Mouse (Mus musculus): Measurements from ENCODE around the gene Frmd8. TPM values are rescaled to one million over a fixed set of nuclear protein-coding genes. Genes with fewer than 3 reads are reported as not detected.

The Frmd8 gene
- total and polyA plus RNA-seq, 2 experiments from 2014 or later: 8.5 to 10.3 TPM

DNA sequence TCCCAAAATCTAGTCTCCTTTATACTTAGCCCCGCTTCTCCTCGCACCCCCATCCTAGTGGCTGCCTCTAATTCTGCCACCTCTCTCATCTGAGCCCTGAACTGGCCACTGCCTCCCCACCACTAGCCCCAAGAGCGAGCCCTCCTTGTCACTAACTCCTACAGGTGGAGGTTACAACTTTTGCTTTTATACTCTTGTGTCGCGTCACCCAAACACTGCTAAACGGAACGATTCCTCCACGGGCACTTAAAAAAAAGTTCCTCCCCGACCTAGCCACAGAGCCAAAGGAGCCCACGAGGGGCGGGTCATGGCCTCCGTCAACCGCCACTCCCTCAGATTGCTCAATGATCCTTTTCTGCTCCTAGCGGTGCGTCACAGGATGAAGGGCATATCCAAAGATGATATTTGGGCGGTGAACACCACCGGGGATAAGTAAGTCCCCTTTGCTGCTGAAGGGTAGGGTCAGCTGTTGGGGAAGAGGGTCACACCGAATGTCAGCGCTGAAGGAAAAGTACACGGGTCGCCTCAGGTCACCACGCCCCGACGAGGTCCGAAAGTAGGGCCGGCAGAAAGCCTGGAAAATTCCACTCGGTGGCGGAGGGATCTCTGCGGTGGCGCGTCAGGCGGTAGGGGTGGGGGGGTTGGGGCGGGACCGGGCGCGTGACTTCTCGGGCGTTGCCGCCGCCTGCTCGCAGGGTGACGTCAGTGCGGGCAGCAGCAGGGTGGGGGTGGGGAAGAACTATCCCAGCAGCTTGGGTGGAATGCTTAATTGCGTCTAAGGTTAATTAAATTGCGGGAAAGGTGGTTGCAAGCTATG lies 29.5 kb downstream of the Frmd8 start:
- no peaks in the 10 kb centered on the region for H3K27me3 ChIP-seq (ENCODE audit: insufficient read depth, low read length)
- ATAC-seq (peak; percentile 66), DNase-seq (peak; percentile 96)
- H3K4me3 ChIP-seq (ENCODE audit: low read depth, low read length): peak overlapping the region; percentile 32
- H3K4me2 ChIP-seq (ENCODE audit: low read depth): peak overlapping the region; percentile 63
- 6% methylated on average over 45 of the region's 45 CpGs for WGBS
- no peaks in the 10 kb centered on the region for H3K9me3 ChIP-seq (ENCODE audit: low read length)
- peaks cover 30% of the 10 kb centered on the region for H3K4me1 ChIP-seq (ENCODE audit: insufficient read depth)
- no peaks in the 10 kb centered on the region for H3K36me3 ChIP-seq (ENCODE audit: insufficient read depth)
- peak; percentile 53 for TF ChIP-seq CTCF (IDR thresholded peaks at IDR 0.05; ENCODE audit: low read depth)
- peak overlapping the region; percentile 99 for H3K27ac ChIP-seq (ENCODE audit: low read depth, low read length)
- H3K9ac ChIP-seq: peak overlapping the region; percentile 62

DNA sequence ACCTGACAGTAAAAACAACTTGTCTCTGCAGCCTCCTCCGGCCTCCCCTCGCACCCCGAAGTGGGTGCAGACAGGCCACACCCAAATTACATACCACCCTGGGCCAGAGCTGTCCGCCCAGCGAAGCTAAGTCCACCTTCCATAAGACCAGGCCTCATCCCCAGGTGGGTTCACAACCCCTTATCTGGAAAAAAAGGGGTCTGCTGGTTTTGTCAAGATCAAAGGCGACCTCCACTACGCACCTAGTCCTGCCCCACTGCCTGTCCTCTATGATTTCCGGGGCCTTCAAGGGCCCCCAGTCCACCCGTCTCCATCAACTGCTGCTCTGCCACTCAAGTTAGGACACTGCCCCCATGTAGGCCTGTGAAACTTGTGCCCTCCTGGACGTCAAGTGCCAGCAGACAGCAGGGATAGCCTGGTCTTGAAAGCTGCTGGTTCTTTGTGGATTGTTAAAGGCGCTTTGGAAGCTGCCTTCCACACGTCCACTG lies 30.2 kb downstream of the Frmd8 start:
- ATAC-seq: no peak

DNA sequence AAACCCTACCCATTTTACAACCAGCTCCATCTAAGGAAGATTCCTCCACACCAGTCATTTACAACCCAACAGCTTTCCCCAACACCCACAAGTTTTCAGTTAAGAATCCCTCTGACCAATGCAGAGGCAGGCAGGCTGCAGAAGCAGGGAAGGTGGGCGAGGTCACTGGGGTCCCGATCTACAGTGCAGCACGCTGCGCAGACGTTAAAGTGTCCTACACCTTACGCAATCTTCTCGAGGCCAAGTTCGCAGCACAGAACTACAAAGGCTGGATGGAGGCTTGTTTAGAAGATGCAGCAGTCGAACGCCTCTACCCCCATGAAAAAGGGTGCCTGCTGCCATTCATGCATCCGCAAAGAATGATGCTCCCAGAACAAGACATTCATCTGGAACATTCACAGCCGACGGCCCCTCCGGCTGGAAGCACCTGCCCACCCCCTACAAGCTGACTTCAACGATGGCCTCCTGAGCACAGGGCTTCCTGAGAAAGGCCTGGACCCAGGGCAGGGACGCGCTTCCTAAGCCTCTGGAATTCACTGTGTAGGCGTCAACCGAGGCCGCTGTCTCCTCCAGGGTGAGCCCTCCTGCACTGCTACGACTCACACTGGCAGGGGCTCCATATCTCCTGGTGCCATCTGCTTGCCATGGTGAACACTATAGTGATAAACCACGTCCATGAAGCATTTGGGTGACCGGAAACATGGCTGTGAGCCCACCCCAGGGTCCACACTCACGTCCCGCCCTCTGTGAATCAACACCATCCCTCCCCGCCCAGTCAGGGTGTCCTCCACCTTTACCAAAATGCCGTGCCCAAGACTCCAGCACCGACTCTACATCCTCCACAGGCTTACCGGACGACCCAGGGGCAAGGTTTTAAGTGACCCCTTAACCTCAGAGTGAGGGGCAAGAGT lies 31.0 kb downstream of the Frmd8 start:
- no peaks in the 10 kb centered on the region for H3K36me3 ChIP-seq (ENCODE audit: insufficient read depth)
- ATAC-seq (no peak), DNase-seq (no peak)
- 0 out of 2 replicates have a peak overlapping the region, but pooled peaks have one; percentile 48 for H3K9ac ChIP-seq
- H3K27ac ChIP-seq (ENCODE audit: low read depth, low read length): peak overlapping the region; percentile 99
- TF ChIP-seq CTCF (IDR thresholded peaks at IDR 0.05; ENCODE audit: low read depth): no peak
- H3K27me3 ChIP-seq (ENCODE audit: insufficient read depth, low read length): no peaks in the 10 kb centered on the region
- 88% methylated on average over 30 of the region's 30 CpGs for WGBS
- H3K4me3 ChIP-seq (ENCODE audit: low read depth, low read length): no peak overlapping the region
- H3K4me2 ChIP-seq (ENCODE audit: low read depth): peak overlapping the region; percentile 63
- no peaks in the 10 kb centered on the region for H3K9me3 ChIP-seq (ENCODE audit: low read length)
- H3K4me1 ChIP-seq (ENCODE audit: insufficient read depth): peaks cover 26% of the 10 kb centered on the region

More for the DNA sequence above, 30.2 kb downstream of the Frmd8 start:
- no peak for TF ChIP-seq CTCF (IDR thresholded peaks at IDR 0.05; ENCODE audit: low read depth)
- Histone ChIP-seq H3K36me3 (ENCODE audit: insufficient read depth) (no peaks in the 10 kb centered on the region), H3K9me3 (ENCODE audit: low read length) (no peaks in the 10 kb centered on the region), H3K4me1 (ENCODE audit: insufficient read depth) (peaks cover 30% of the 10 kb centered on the region), H3K4me3 (ENCODE audit: low read depth, low read length) (peak overlapping the region; percentile 32), H3K9ac (peak overlapping the region; percentile 48), H3K27me3 (ENCODE audit: insufficient read depth, low read length) (no peaks in the 10 kb centered on the region), H3K27ac (ENCODE audit: low read depth, low read length) (peak overlapping the region; percentile 99), H3K4me2 (ENCODE audit: low read depth) (peak overlapping the region; percentile 63)
- DNase-seq: no peak
- WGBS: 81% methylated on average over 12 of the region's 12 CpGs

DNA sequence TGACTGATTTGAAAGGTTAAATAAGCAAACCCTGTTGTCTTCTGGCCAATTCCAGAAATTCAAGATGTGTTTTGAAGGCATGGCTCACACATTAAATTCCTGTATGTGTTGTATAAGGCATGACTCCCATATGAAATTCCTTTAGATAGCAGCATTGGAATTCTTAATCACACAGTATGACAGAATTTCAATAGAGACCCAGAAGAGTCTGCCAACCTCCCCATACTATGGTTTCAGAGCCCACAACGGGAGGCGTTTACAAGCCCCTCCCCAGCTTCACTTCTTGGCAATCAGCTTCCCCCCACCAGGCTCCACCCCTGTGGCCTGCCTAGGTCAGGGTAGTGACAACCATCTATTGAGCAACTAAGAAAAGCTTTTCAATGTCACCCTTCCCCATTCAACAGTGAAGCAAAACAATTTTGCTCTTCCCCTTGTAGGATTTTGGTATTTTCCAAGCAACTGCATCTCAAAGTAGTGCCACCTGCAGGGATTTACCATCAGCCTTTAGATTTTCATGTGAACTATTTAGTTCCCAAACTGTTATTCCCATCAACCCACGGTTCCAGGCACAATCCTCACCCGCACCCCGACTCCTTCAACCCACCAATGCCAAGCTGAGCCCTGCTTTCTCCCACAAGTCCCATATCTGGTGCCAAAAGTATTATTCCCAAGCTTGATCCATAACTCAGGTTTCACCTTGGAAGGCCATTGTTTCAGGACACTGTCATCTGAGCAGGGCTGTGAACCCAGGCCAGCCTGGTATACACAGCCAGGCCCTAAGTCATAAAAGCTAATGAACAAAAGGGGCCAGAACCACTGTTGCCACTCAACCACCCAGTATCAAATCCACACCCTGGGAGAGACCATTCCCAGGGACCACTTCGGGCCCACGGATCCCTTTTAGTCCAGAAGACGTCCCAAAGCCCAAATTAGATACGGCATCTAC lies 32.0 kb downstream of the Frmd8 start:
- Histone ChIP-seq H3K4me1 (ENCODE audit: insufficient read depth) (peaks cover 23% of the 10 kb centered on the region), H3K9ac (no peak overlapping the region), H3K36me3 (ENCODE audit: insufficient read depth) (no peaks in the 10 kb centered on the region), H3K9me3 (ENCODE audit: low read length) (no peaks in the 10 kb centered on the region), H3K27ac (ENCODE audit: low read depth, low read length) (no peak overlapping the region), H3K27me3 (ENCODE audit: insufficient read depth, low read length) (no peaks in the 10 kb centered on the region), H3K4me3 (ENCODE audit: low read depth, low read length) (no peak overlapping the region), H3K4me2 (ENCODE audit: low read depth) (0 out of 2 replicates have a peak overlapping the region, but pooled peaks have one; percentile 8)
- no peak for TF ChIP-seq CTCF (IDR thresholded peaks at IDR 0.05; ENCODE audit: low read depth)
- 60% methylated on average over 9 of the region's 9 CpGs for WGBS
- no peak for DNase-seq
- no peak for ATAC-seq

DNA sequence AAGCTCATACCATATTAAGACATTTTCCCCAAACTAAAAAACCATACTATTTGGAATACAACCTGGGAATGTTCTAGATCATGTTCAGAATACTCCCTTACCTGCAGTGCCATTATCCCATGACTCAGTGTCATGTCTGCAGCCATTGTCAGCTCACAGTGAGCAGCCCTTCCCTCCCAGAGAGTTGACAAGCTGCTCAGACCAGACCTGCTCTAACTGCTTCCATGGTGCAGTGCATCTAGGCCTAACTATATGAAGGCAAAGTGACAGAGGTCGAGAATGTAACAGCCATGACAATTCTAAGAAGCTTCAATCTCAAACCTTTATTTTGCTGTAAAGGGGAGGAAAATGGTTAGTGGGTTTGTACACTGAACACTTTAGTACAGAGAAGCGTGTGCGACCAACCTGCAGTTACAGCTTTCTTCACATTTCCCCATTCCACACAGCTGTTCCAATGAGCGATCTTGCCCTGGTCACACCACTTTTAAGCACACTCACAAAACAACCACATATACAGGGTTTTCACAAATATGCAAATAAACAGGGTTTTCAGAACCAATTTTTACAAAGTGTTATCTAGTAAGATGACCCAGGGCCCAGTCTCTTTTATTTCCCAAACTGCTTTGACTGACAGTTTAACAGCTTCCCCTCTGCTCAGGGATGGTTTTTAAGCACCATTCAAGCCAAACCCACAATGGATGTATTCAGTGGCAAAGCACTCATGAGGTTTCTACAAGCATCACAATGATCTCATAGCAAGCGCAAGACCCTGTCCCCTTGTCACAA lies 32.9 kb downstream of the Frmd8 start:
- WGBS: 45% methylated on average over 5 of the region's 5 CpGs

More for the DNA sequence above, 32.9 kb downstream of the Frmd8 start:
- H3K9ac ChIP-seq: no peak overlapping the region
- H3K36me3 ChIP-seq (ENCODE audit: insufficient read depth): no peaks in the 10 kb centered on the region
- H3K4me2 ChIP-seq (ENCODE audit: low read depth): no peak overlapping the region
- TF ChIP-seq CTCF (IDR thresholded peaks at IDR 0.05; ENCODE audit: low read depth): no peak
- no peaks in the 10 kb centered on the region for H3K27me3 ChIP-seq (ENCODE audit: insufficient read depth, low read length)
- ATAC-seq (no peak), DNase-seq (no peak)
- H3K4me3 ChIP-seq (ENCODE audit: low read depth, low read length): no peak overlapping the region
- peaks cover 14% of the 10 kb centered on the region for H3K4me1 ChIP-seq (ENCODE audit: insufficient read depth)
- H3K9me3 ChIP-seq (ENCODE audit: low read length): no peaks in the 10 kb centered on the region
- H3K27ac ChIP-seq (ENCODE audit: low read depth, low read length): no peak overlapping the region; the same call in none of the 2 replicates
